Mouse (Mus musculus) adrenal gland, postnatal 4 days (tissue): ENCODE measurements around the gene 1700001J03Rik. TPM values are rescaled to one million over a fixed set of nuclear protein-coding genes. Genes with fewer than 3 reads are reported as not detected.
"Not testable (repeated sequence)": the region's sequence is repeated elsewhere in the genome, so short reads cannot be mapped to it uniquely, and the experiment has no call there.

Experiments used
- DNase-seq, 2 experiments: peaks; one replicate each; pipeline ENCODE4 v3.0.0; 2021 to 2022; ENCODE audit warnings: low spot score in 2 of 2, mixed read lengths in 2 of 2
- long read RNA-seq, 2 experiments: library from polyadenylated mRNA; stranded (forward); transcript quantifications; one replicate each; pipeline ENCODE4 v2.0.0; 2021
- total RNA-seq, 2 experiments: library from RNA; stranded (reverse); gene quantifications; 2 replicates each; pipeline ENCODE4 v1.2.3; 2021

1700001J03Rik gene
- total RNA-seq, result 1 to 10 TPM; 1.7 to 3.8 TPM
- long read RNA-seq, experiment 1, result 0 reads
- long read RNA-seq, experiment 2, partial matches to known transcripts, result 0 of 1 reads
- long read RNA-seq, experiment 2, other reads (novel, unspliced or antisense), result 1 of 1 reads

DNA sequence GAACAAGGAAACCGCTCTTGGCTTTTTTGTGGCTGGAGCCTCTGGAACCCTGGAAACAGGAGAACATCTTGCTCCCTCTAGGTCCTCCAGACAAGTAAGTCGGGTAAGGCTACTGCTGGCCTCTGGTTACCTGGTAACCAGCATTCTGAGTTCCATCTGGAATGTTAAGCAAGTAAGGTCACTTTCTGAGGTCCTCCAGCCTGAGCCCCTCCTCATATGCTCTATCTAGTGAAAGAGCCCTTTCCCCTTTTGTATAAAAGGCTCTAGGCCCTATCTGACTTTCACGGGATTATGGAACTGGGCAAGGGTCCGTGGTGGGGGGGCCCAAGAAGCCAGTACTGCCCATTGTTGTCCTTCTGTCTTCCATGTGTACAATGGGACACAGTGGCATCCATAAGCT is at the start of gene 1700001J03Rik:
TSS of gene 1700001J03Rik (minus strand) at position 101 of the 400 bp plus-strand sequence.
- not testable (repeated sequence) for DNase-seq

- DNase-seq, result no peak
These were observed 49.2 kb upstream of the 1700001J03Rik start for GRCm38 (mm10) chr5:146234336-146234735.

- DNase-seq, result no peak
These were observed 47.7 kb upstream of the 1700001J03Rik start for GRCm38 (mm10) chr5:146232816-146233215.

DNA sequence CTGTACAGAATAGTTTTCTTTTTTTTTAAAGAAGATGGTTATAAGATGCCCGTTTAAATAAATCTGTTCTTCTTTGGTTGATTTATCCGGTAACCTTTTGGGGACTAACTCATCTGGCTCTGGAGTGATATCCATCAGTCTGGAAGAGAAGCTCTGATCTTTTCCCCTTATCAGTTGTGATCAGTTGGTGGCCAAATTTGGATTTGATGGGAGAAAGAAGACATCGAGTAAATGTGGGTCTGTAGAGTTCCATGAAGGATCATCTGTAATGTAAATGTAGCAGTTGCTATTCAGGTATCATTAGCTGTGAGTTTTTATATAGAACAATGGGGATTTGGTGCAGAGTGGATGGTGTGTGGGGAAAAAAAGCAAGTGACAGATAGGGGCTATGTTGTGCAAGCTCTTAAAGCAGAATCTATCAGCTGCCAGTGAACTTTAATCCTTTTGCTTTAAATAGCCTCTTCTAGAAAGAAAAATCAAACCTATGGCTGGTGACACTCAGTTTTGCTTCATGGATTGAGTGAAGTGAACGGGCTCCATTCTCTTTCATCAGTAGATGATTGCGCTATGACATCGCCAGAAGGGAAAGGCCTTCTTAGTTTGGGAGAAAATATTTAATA is 47.1 kb upstream of the 1700001J03Rik start:
- DNase-seq, result no peak

- no peak for DNase-seq
These were observed 46.5 kb upstream of the 1700001J03Rik start for GRCm38 (mm10) chr5:146231655-146231996.

- DNase-seq, result peak; percentile 73 to 80
These were observed 46.0 kb upstream of the 1700001J03Rik start, which contains the start of gene Cdk8 for GRCm38 (mm10) chr5:146230864-146231654. Cdk8 (plus strand) TSS chr5:146231230.

GRCm38 (mm10) chr5:146229869-146230650 is 45.0 kb upstream of the 1700001J03Rik start:
- no peak for DNase-seq

GRCm38 (mm10) chr5:146227496-146227895 is 42.4 kb upstream of the 1700001J03Rik start:
- no peak for DNase-seq

DNA sequence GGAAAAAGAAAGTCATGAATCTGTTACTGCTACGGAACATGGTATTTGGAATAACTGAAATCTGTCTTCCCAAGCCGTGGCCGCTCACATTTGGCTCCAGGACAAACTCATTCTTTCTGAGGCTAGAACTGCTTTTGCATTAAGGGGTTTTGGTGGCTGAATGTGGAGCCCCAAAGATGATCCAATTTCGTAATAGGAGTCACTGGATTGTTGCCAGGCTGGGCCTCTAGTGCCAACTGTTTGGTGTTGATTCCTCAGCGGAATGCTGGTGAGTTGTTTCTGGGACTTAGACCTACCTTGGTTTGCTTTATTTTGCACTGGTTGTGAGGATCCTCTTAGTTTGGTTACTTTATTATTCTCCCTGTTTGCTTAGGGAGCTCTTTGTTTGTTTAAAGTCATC is 38.7 kb upstream of the 1700001J03Rik start:
- DNase-seq, result no peak

- DNase-seq, result no peak
These were observed 36.6 kb upstream of the 1700001J03Rik start for GRCm38 (mm10) chr5:146221722-146222121.

GRCm38 (mm10) chr5:146220879-146221714 is 36.0 kb upstream of the 1700001J03Rik start, which contains the start of gene Rnf6:
Rnf6 (minus strand) TSS chr5:146221555.
- peak; percentile 75 to 86 for DNase-seq

GRCm38 (mm10) chr5:146220501-146220878 is 35.4 kb upstream of the 1700001J03Rik start:
- DNase-seq, result no peak

DNA sequence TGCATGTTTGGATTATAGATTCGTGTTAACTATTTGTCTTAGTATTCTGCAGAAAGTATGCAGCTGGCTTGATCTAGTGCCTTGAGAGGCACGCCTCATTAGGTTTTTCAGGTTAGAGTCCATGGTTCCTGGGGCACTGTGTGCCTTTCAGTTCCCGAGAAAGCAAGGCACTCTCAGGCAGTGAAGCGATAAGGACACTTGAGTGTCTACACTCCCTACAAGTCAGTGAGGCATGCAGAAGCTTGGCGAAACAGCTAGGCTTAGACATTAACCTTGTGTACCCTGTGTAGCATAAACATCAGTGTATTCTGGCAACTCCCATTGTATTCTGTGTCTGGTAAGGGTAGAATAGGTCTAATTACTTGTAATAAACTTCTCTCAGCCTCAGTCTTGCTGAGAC is 20.4 kb upstream of the 1700001J03Rik start:
- DNase-seq, result no peak

DNA sequence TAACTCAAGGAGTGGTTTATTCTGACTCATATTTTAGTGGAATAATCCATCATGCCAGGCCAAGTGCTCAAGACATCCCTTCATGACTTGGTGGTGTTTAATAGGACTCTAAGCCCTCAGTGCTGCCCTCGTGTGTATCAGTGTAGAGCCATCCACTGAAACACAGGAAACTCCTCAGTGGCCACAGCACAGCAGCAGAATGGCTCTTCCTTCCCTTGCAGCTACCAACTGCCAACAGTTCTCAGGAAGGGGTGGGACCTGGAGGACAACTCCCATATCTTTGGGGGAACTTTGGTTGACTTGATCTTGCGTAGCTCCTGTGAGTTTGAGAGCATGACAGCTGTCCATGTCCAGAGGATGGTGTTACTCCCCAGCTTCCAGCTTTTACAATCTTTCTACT is 18.8 kb upstream of the 1700001J03Rik start:
- DNase-seq, result no peak

GRCm38 (mm10) chr5:146200580-146200979 is 15.5 kb upstream of the 1700001J03Rik start:
- DNase-seq, result no peak

GRCm38 (mm10) chr5:146199540-146199939 is 14.4 kb upstream of the 1700001J03Rik start:
- DNase-seq, result no peak

DNA sequence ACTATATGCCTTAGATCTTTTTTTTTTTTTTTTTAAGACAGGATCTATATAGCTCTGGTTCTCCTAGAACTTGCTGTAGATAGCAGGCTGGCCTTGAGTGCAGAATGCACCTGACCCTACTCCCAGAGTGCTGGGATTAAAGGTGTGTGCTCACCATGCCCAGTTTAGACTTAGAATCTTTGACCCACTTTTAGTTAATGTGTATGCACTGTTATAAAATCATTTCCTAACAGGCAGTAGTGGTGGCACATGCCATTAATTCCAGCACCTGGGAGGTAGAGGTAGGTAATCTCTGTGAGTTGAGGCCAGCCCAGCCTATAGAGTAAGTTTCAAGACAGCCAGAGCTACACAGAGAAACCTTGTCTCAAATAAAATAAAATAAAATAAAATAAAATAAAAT is 14.0 kb upstream of the 1700001J03Rik start:
- no peak for DNase-seq

DNA sequence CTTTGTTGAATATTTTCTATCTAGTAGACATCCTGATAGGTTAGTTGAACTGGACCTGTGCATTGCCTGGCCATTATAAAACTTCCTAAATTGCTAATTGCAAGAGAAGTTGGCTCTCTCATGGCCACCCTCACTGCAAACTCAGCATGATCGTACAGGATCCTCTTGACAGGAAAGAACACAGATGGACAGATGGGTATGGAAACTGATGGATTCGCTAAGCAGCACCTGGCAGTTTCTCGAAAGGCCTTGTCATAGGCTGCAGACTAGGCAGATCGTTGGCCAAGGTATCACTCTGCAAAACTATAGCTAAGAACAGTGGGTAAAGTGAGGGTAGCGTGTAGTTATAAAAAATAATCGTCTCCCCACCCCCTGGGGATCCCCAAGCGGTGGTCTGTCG is 8.3 kb upstream of the 1700001J03Rik start:
- DNase-seq, result no peak

- no peak for DNase-seq
These were observed 5.6 kb upstream of the 1700001J03Rik start for GRCm38 (mm10) chr5:146190501-146191269.

- DNase-seq, result no peak
These were observed 5.0 kb upstream of the 1700001J03Rik start for GRCm38 (mm10) chr5:146190093-146190492.
